Mouse (Mus musculus) layer of hippocampus, adult 9-10 months (tissue): ENCODE data around the gene Nrxn2.

Experiments used
- DNase-seq: peaks from one replicate; pipeline ENCODE4 v3.0.0; 2022; ENCODE audit warnings: low spot score

Nrxn2 gene

DNA sequence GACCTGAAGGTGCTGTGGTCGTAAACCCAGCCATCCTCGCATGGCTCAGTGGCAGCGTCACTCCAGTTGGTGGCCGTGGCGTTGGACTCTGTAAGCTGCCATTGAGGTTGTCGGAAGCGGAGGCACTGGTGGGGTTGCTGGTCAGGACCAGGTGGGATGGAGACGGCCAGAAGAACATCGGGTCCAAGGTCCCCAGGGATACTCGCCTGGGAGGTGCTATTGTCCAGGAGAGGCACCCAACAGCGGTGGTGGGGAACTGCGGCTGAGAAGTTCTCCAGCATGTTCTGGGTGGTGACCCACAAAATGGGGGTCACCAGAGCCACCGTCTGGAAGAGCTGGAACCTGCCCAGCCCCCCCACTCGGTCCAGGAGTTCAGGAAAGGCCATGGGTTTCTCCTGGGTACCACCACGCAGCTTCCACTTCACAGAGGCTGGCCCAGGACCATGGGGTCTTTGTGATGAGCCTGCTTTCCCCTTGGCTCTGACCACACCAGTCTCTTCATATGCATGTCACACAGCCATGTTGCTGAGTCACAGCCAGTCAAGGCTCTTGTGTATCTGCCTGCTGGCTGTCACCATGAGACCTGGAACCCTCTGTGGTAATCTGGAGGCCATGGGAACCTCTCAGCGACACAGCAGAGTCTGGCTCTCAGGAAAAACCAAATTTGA, 124.0 kb downstream of the Nrxn2 start, which contains the start of gene Slc22a12:
TSS of gene Slc22a12 (minus strand) at position 666 of the 668 bp plus-strand sequence.
- no peak for DNase-seq

DNA sequence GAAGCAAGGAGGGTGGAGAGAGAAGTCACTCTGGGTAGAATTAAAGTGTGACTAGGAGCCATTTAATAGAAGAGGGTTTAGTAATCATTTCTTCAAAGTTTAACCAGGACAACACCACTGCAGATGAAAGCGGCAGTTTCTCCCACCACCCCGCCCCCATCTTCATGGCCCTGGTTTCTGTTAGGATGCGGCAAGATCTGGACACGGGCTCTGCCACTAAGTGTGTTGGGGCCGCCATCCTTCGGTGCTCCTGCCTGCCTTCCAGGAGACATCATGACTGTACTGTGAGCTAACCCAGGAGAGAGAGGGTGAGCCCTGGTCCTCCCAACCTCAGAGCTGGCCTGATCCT, 124.5 kb downstream of the Nrxn2 start:
- no peak for DNase-seq

DNA sequence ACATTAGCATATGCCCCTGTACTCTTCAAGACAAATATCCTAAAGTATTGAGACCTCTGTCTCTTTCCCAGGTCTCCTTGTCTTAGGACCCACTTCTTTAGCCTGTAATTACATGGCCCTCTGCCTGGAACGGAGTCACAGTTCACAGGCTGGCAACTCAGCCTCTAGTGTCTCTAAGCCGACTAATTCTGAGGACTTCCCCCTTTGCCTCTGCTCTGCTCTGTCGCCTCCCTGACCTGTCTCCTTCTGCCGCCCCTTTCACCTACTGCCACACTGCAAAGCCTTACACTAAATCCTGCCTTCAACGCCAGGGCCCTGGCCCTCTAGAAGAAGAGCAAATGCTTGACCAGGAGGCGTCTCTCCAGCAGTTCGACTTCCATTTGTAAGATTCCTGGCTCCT, 125.0 kb downstream of the Nrxn2 start:
- DNase-seq, result no peak

DNA sequence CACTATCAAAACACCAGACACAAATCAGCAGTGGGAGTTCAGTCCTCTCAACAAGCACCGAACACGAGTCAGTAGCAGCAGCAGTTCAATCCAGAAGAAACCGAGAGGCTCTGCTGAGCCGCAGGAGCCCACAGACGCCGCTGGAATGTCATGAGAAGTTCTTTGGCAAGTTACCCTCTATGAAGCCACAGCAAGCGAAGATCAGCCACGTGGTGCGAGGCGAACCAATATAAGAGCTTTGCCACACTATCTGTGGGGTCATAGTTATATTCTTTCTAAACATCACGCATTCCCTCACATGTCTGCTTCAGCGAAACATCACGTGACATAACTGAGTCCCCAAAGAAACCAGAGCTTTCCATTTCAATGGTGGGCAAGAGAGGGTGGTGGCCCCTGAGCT, 126.2 kb downstream of the Nrxn2 start:
- DNase-seq, result no peak

DNA sequence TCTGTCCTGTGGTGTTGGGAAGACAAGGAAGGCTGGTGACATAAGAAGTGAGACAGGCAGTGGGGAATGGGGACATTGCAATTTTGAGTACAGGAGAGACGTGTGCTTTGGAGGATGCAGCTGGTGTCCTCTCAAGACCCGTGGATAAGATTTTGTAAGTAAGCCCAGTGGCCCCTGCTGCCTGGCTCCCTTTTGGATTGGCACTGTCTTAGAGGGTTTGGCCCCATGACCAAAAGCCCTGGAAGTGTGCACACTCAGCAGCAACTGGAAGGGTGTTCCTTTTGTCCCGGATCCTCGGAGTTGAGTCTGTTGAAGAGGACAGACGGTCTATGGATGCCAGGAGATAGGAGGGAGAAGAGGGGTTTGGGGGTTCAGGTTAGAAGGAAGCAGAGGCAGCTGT, 127.0 kb downstream of the Nrxn2 start:
- no peak for DNase-seq

DNA sequence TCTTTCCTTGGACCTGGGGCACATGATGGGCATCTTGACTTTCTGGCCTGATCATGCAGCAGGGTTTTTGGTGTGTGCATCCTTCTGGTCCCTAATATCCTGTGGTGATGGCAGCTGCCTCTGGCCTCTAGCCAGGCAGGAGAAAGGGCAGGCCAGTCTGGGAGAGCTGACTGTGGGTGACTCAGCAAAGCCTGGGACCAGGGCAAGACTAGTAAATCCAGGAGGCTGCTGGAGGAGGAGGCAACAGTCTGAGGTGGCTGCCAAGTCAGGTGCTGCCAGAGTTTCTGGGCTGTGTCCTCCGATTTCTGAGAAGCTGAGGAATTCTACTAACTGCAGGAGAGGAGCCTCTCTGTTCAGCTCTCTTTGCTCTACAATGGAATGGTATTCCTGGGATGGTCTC, 127.6 kb downstream of the Nrxn2 start:
- no peak for DNase-seq

DNA sequence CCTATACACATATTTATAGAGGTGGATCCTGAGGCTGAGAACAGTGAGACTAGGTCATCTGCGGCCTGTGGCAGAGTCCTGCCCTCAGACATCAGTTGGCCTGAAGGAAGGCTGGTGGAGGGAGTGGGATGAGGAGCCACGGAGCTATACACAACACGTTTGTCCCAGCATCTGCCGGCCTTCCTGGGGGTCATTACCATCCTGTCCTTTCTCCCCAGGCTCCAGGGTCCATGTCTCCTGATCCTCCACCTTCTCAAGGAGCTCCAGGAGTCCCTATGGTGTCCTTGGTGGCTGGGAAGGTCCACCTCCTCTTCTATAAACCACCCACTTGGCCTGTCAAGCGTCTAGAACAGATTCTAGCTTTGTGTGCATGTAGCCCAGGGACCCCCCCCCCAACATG, 129.3 kb downstream of the Nrxn2 start:
- no peak for DNase-seq

DNA sequence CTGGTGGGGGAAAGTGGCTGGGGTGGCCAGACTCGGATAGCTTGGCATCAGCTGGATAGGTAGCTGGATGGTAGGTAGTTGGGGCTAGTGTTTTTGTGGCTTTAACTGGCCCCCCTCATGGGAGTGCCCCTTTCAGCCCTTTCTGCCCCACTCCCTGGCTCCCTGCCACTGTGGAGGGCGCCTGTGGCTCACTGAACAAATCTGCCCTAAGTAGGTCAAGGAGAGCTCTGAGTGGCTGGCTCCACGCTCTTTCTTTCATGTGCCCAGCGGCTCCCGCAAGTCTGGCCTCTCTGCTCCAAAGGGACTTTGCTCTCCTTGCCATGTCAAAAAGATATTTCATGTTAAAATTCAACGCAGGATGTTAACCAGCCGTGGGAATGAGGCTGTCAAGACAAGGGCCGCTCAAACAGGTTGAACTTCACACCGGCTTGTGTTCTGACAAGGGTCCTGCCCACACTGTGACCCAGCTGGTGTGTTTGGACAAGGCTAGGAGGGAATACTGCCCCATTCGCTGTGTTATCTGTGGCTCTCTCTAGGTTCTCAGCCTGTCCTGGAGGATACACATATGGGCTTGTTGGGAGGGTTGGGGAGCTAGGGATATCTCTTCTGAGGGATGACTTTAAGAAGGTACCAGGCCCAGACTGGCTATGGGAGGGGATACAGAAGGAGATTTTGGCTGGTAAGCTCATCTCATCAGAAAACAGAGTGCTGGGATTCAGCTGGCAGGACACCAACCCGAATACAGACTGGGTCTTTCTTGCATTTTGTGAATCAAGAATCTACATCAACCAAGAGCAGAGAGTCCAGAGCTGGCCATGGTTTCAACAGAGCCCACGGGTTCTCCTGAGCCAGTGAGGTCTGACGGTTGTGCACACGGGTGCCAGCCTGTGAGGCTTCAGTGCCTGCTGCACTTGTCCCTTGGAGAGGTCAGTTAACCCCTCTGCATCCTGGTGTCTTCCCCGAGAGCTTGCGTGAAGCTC, 130.2 kb downstream of the Nrxn2 start:
- DNase-seq, result no peak

DNA sequence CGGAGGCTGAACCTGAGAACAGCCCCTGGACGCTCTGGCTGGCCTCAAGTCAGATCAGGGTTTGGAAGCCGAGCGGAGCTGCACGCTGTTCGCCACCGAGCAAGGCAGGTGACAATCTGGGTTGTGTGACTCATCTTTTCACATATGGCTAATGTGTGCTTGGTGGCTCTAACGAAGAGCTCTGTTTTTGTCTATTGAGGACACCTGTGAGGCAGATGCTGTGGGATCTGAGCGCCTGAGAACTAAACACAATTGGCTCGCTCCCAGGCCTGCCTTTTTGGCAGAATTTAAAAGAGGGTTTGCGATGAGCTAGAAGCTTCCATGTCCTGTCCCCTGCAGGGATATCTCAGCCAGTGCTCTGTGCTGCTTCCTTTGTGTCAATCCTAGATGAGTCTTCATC, 131.0 kb downstream of the Nrxn2 start:
- no peak for DNase-seq

DNA sequence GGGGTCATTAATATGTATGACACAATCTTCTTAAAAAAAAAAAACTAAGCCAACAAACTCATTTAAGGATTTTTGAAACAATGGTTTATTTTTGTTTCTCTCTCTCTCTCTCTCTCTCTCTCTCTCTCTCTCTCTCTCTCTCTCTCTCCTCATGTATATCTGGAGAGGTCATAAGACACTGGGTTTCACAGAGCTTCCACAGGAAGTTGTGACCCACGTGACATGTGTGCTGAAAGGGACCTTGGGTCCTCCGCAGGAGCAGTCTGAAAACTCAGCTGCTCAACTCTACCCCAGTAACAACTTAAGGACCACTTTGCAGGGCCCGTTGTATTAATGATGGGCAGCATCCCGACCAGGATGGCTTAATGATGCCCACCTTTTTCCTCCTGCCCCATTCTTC, 132.7 kb downstream of the Nrxn2 start:
- no peak for DNase-seq

DNA sequence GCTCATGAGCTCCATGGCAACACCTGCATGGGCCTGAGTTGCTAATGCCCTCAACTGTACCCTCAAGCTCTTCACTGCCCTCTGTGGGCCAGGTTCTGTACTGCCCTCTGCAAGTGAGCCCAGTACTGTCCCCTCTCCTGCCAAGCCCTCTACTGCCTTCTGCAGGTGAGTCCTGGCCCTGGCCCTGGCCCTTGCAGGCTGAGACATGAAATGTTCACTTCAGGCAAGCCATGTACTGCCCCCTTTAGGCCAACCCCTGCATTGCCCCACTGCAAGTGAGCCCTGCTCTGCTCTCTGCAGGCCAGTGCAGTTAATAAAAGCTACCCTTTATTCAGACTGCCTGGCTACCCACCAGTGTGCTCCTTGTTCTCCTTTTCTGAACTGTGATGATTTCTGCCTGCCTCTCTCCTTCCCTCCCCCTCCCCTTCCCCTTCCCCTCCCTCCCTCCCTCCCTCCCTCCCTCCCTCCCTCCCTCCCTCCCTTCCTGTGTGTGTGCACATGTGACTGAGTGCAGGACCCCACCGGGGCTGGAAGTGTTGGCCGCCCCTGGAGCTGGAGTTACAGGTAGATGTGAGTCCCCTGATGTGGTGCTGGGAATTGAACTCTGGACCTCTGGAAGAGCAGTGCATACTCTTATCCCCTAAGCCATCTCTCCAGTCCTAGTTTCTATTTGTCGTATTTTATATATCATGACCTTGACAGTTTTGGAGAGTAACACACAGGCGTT, 133.9 kb downstream of the Nrxn2 start:
- no peak for DNase-seq

DNA sequence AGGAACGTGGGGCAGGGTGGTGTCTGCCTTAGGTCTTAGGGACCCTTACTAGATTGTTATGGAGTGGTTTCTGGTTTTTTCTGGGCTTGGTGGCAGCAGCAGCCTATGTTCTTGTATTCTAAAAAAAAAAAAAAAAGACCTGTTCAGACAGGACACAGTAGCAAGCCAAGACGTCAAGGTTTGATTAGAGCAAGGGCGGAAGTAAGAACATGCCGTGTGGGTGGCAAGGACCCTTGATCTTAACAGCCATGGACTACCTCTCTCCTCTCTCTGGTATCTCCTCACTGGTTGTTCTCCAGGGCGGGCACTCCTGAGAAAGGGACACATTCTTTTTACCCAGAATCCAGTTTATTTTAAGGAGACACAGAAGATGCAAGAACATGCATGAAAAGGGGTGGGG, 134.6 kb downstream of the Nrxn2 start:
- DNase-seq, result no peak

DNA sequence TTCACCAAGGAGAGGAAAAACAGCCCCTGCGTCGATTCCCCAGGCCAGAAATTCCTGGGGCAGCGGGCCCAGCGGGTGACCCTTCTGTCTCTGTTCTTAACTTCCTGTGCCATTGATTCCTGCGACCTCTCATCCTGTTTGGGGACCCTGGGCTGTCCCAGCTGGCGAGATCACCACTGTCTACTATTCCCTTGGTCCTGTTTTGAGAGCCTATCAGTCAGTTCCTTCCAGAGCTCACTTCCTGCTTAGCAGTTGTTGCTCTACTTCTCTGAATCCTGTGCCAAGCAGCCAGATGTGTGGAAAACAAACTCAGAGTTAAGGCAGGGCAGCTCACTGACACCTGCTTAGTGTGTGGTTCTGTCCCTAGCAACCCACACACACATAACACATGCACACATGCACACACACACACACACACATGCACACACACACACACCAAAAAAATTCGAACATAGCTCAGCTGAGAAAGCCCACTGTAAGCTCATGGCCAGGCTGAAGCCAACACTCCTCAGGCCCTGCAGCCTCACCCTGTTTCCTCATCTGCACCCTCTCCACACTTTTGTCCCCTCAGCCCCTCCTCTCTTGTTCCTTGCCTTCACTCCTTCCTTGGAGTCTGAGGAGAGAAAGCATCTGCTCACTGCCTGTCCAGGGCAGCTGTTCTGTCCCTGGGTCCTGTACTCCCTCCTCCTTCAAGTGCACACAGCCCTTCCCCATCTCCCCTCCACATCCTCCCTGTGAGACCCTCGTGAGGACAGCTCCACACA, 135.5 kb downstream of the Nrxn2 start:
- DNase-seq, result no peak

DNA sequence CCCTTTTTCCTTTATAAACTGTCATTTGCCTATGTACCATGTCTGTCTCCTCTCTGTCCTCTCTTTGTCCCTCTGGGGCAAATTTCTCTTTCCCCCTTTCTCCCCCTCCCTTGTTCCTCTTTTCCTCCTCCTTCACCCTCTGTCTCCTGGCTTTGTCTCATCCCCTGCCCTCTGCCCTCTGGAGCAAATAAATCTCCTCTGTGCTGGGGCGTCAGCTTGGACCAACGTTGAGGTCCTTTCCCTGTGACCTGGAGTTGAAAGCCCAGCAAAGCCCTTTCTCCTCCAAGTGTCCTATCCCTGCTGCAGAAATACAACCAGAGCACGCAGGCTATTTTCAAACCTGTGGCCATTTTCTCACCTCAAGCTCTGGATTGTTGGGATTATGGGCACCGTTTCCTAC, 141.0 kb downstream of the Nrxn2 start:
- DNase-seq, result no peak

DNA sequence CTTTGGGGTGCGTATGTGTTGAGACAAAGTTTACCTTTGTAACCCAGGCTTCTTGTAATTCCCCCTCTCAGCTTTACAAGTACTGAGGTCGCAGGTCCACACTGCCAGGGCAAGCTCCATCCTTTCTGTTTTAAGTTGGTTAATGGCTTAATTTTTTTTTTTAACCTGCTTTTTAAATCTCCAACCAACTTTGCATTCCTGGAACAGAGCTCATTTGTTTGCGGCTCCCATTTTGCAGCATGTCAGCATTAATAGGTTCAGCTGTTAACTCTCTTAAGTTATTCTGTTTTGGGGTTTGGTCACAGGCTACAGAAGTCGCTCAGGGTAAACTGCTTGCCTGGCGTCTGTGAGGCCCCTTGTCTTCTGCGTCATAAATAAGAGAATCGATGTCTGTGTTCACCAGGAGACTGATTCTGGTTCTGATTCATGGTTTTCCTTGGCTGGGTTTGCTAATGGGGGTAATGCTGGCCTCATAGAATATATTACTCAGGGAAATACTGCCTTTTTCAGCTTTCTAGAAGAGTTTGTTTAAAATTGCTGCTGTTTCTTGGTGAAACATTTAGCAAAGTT, 141.8 kb downstream of the Nrxn2 start:
- no peak for DNase-seq

DNA sequence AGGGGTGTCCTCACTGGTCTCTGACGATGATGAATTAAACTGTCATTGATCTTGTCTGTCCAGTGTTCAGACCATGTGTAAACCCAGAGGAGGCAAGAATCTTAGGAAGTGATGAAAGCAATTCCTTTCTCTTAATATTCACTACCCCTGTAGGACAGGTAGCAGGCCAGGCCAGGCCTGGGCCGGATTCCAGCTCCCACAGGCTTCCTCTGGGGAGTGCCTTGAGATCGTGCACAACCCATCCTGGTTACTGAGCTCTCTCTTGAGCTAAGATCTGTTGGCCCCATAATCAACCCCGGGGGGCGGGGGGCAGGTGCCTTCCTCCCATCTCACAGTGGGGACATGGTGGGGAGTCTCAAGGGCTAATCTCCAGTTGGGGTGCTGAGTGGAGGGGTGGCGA, 146.6 kb downstream of the Nrxn2 start:
- no peak for DNase-seq

DNA sequence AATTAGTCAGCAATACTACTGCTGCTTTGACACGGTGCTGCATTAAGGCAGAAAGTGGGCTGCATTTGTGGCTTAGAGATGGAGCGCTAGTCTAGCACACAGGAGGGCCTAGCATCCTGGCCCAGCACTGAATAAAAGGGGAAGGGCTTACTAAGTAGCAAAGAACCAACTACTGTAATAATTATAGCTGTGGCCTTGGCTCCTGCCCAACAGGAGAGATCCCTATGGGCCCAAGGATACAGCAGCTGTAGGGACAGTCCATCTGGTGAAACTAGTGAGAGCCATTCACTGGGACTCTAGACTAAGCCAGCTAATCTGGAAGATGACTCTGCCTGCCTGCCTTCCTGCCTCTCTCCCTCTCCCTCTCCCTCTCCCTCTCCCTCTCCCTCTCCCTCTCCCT, 147.9 kb downstream of the Nrxn2 start:
- no peak for DNase-seq

DNA sequence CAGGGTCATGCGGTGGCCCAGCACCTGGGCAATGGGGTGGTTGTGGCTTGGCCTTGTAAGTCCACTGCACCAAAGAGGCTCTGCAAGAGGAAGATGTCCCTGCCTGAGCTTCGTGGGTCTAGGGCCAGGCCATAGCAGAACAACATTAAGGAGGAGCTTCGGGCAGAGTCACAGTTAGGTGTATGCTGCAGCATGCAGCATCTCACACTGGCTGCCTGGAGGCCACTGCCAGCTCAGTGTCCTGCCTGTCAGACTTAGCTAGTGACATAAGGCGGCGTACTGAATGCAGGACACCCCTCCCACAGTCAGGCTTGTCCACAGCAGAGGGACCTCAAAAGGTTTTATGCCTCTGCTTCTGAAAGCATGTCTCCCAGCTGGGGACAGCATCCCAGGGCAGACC, 150.5 kb downstream of the Nrxn2 start:
- DNase-seq, result no peak

DNA sequence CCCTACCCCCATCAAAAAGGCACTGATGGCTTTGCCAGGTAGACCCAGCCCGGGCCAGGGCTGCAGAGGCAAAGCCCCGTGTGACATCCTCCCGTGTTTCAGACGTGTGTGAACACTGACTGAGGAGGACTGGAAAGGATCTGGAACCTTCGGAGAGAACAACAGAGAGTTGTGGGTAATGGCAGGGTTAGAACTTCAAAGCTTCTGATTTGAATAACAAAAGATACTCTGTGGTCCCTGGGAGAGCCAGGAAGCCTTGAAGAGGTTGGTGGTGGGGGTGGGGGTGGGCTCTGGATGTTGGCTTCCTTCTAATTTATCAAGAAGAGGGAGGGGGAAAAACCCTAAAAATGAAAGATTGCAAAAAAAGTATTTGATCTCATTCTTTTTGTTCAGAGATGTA, 151.0 kb downstream of the Nrxn2 start:
- DNase-seq, result no peak

DNA sequence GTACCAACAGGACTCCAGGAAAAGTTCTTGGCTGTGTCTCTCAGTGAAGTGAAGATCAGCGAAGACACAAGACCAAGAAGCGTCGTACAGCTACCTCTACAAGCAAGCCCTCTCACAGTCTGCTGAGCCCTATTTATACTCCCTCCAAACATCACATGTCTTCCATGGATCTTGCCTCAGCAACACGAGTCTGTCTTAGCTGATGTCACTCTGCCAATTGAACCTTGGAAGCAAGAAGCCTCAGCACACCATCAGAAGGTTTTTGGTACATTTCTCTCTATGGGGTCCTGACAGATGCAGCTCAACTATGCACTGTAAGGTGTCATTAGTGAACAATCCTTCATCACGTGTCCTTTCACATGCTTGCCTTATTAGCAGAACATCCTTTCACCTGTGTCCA, 152.9 kb downstream of the Nrxn2 start:
- no peak for DNase-seq

DNA sequence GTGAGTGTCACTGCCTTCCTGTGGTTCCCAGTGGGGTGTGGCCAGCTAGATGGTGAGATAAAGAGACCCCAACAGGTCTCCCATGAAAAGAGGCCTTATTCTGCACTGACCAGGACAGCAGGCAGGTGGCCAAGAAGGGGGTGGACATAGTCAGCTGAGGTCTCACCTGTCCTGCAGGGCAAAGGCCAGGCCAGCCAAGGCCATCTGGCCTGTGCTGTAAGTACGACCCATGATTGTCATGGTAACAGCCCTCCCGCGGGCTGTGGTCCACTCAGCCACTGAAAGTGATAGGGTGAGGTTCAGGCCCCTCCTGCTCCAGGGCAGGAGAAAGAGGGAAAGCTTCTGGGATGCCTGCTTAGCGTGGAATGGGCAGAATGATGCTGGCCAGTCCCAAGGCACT, 153.5 kb downstream of the Nrxn2 start:
- DNase-seq, result no peak
